Mouse (Mus musculus): ENCODE data around the gene Padi1.

- TF ChIP-seq TCF12 (IDR thresholded peaks at IDR 0.05; ENCODE audit: insufficient read depth, poor library complexity, severe bottlenecking) = no peak
- TF ChIP-seq USF1 (IDR thresholded peaks at IDR 0.05; ENCODE audit: low read depth) = no peak
Measured at GRCm38 (mm10) chr4:140891525-140892162, 46.1 kb upstream of the Padi1 start.
